Mouse (Mus musculus) neural tube, embryonic 10.5 days (tissue): Measurements from ENCODE around the gene Smg6.

Source experiments
- DNase-seq: peaks from one replicate; pipeline ENCODE4 v3.0.0-alpha.2; 2017; ENCODE audit warnings: low spot score; ENCODE audit errors: extremely low spot score

The Smg6 gene

DNA sequence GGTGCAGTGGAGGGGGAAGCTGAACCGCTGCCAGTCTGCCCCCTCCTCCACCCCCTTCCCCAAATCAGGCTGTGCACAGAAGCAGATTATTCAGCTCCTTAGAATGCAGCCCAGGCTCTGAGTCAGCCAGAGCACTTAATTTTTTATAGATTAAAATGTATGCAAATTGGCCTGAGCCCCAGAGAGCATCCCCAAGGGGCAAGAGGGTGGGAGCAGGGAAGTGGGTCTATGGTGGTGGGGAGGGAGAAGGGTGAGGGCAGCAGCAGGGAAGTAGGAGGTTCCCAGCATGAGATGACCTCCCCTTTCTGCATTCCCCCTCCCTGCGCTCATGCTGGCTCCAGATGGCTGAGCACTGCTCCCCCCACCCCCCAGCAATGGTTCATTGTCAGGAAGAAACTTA lies 259.4 kb downstream of the Smg6 start:
- DNase-seq: no peak

DNA sequence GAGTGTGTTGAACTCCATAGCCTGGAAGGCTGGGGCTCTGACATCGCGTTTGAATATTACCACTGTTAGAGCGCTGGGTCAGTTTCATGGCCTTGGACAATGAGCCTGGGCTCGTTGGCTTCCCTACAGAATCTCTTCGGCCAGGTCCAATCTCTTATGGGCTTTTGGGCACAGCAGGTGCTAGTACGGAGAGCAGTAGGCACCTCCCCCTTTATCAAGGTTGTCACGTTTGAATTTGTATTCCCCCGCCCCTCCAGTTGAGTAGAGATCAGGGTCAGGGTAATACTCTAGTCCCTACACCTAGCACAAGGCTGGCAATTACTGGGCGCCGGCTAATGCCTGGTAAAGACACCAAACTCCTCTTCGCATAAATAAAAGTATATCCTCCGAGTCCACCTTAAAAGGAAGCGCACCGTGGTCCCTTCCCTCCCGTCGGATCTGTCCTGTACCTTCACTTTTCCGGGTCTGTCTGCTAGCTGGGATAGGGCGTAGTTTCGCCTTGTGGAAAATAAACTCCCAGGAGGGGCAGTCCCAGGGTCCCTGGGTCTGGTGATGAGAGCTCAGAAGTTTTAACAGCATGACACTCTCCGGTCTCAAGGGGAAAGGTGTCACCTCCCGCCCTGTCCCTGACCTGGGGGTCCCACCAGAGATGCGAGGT lies 264.2 kb downstream of the Smg6 start:
- DNase-seq: peak; percentile 26

DNA sequence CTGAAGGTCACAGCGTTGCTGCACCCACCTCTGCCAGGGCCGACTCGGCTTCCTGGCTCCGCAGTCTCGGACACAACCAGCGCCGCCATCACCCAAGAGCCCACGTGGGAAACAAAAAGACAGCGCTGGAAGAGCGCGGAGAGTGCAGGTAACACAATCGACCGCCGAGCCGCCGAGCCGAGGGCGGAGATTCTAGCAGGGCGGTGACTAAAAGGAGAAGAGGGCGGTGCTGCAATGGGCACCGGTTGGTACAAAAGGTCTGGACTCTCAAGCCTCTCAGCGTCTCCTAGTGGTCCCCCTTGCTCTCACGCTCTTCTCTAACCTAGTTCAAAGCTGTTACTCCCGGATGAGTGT lies 264.7 kb downstream of the Smg6 start:
- peak; percentile 84 for DNase-seq

- DNase-seq: no peak
Measured at GRCm38 (mm10) chr11:75190905-75191441, 265.4 kb downstream of the Smg6 start, which contains the start of gene Dph1. Dph1 (minus strand) TSS chr11:75191241.

DNA sequence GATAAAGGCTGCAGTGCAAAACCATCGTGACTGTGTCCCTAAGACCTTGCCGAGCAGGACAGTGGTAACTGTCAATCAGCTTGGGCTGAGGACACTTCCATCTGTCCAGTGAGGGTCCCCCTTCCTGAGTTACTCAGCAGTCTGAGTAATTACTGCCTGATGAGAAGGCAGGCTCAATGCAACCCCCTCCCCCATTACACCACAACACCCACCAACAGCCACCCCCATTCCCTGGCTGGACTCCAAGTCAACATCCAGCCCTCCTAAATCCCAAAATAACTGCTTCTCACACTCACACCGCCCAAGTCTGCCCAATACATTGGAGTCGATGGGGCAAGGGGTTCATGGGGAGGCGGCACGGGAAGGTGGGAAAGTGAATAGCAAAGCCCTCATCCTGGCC lies 266.2 kb downstream of the Smg6 start:
- no peak for DNase-seq

GRCm38 (mm10) chr11:75192336-75193214 lies 267.0 kb downstream of the Smg6 start:
- peak; percentile 71 for DNase-seq

DNA sequence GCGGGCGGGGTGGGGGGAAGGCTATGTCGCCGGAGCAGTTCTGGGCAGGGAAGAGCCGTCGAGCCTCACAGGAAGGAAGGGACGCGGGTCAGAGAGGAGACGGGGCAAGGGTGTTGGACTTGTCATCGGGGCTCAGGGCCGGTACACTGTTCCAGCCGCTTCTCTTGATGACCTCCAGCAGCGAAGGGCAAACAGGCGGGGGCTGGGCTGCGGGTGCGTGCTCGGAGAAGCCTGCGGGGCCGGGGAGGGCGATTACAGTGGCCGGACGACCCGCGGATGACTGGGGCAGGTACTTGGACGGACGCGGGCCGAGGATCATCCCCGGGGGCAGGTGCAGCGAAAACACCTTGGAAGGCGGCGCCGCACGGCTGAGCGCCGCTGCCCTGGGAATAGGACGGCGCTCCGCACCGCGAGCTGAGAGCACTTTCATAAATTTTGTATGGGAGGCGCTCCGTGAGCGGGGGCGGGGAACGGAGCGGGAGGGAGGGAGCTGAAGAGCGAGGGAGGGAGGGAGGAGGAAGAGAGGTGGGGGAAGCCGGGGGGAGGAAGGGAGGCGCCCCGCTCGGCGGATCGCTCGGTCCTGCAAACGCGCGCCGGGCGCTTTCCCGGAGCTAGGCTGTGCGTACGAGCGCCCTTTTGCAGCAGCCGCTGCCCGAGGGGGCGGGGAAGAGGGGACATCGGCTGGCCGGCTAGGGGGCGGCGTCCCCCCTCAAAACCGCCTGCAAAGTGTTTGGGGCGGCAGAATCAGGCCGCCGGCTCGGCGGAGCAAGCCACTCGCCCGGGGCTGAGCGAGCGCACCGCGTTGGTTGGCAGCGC lies 267.8 kb downstream of the Smg6 start, which contains the start of gene Rtn4rl1:
Gene Rtn4rl1 (plus strand): TSS at position 528 of the 816 bp plus-strand sequence.
- DNase-seq: peak; percentile 62

GRCm38 (mm10) chr11:75194121-75194849 lies 268.7 kb downstream of the Smg6 start:
- DNase-seq: peak; percentile 63

- DNase-seq: no peak
Measured at GRCm38 (mm10) chr11:75194850-75195461, 269.3 kb downstream of the Smg6 start.

DNA sequence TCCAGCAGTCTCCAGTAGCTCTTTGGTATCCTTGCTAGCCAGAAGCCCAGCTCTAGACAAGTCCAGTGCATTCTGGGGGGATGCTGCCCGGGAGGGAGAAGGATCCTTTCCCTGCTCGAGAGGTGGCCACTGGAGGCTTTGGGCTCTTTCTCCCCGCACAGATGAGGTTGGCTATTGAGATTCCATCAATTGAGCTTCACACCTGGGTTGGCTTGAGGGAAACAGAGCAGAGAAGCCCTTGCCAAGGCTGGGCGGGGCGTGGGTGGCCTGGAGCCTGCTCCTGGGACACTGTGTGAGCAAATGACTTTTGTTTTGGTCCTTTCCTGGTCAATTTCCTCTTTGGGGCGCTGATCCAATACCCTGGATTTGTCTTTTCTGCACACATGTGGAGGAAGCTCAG lies 270.5 kb downstream of the Smg6 start:
- DNase-seq: no peak

GRCm38 (mm10) chr11:75197956-75198355 lies 272.3 kb downstream of the Smg6 start:
- DNase-seq: no peak

DNA sequence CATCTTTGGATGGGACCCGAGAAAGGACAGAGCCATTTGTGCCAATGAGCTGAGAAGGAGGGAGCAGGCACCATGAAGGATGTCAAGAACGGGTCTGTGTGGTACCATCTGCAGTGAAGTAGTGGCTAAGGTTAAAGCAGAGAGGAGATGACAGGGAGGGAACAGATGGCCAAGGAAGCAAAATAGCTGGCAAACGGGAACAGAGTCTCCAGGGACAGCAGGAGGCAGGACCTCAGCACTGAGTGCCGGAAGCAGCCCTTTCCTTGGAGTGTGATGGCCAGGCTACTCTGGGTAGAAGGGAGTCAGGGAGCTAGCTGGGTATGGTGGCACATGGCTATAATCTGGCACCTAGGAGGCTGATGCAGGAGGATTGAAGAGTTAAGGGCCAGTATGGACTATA lies 273.2 kb downstream of the Smg6 start:
- no peak for DNase-seq

DNA sequence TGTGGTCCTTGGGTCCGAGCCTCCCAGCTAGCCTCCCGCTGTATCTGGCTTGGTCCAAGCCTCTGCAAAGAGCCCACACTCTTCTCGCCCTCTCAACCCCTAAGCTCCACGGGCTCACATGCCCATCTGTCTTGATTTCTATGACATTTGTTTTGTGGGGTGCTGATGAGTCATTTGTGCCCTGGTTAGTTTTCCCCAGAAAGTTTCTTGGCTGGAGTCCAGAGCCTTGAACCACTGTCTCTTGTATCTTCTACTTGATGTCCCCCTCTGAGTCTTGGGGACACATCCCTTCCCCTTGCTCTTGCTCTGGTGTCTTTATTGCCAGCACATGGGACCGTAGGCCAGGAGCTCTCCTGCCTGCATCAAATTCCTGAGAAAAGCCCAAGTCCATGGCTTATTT lies 274.3 kb downstream of the Smg6 start:
- DNase-seq: no peak

DNA sequence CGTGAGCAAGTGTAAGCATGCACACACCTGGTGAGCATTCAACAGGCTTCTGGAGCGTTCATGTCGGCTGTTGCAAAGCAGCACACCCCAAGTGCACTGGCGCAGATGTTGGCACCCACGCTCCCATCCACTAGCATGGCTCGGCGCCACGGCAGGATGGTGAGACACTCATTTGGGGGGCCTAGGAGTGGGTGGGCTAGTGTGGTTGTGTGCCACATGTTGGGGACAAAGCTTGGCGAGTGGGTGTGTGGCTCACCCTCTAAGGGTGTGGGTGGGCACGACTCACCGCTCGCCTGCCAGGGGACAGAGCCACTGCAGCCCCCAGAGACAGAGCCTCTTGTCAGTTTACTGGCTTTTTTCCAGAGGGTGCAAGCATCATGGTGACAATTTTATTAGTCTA lies 275.3 kb downstream of the Smg6 start:
- no peak for DNase-seq

GRCm38 (mm10) chr11:75201721-75202120 lies 276.1 kb downstream of the Smg6 start:
- no peak for DNase-seq

DNA sequence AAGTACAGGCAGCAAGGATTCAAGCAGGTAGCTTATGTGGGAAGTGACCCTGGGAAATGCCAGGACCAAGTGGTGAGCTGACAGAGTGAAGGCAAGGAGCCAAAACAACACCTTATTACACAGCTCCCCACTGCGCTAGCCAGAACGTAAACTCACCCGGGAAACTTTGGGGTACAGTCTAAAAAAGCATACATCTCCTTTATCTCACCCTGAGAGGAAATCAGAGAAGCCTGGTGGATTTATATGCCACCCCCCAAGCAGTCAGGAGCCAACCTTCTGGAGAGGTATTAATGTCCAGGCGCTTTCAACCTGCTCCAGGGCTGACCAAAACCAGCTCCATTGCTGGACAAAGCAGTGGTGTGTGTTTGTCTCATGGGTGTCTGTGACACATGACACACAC lies 278.3 kb downstream of the Smg6 start:
- no peak for DNase-seq

- DNase-seq: no peak
Measured at GRCm38 (mm10) chr11:75204472-75204871, 278.8 kb downstream of the Smg6 start.

DNA sequence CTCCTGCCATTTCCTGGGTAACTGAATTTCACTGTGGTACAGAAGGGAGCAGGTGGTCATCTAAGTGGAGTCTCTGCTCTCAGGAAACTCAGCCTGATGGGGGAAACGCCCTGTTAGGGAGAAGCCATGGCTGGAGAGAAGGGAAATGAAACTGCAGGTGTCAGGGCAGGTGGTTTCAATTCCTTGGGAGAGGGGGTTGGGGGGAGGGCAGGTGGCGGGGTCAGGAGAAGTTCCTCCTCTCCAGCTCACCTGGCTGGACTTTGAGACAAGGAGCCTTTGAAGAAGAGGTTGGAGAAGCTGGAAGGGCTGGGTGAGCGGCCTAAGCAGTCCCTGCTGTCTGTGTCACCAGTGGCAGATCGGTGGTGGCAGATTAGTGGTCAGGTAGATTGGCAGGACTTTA lies 280.7 kb downstream of the Smg6 start:
- no peak for DNase-seq

DNA sequence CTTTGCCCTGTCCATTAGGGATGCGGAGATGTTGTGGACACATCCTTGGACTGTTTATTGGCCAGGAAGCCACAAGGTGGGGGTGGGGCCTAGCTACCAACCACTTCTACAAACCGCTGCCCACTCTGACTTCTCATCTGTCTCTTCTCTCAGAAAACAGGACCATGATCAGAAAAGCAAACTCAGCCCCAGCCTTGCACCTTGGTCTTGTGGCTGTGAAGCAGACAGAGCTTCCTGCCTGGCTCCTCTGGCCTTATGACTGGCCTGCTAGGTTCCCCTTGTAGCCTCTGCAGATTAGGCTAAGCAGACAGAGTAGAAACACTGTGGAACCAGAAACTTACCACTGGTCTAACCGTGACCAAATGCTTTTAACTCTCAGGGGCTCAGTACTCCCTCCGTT lies 283.7 kb downstream of the Smg6 start:
- DNase-seq: no peak

- no peak for DNase-seq
Measured at GRCm38 (mm10) chr11:75210093-75210492, 284.5 kb downstream of the Smg6 start.
